Mouse (Mus musculus) ES-Bruce4 (cell line): ENCODE data around the gene Acp5. TPM values are rescaled to one million over a fixed set of nuclear protein-coding genes. Genes with fewer than 3 reads are reported as not detected.

Source experiments
- H3K27ac ChIP-seq: 2 replicates; pipeline ENCODE4 v1.5.1; 2012; ENCODE audit warnings: low read length, inconsistent platforms; ENCODE audit not compliant: insufficient read depth
- H3K27me3 ChIP-seq: 2 replicates; pipeline ENCODE4 v1.6.1; 2012; ENCODE audit warnings: mild to moderate bottlenecking, low read length, inconsistent platforms; ENCODE audit not compliant: control insufficient read depth, poor library complexity, insufficient read depth, severe bottlenecking
- H3K36me3 ChIP-seq: 2 replicates; pipeline ENCODE4 v1.6.1; 2012; ENCODE audit warnings: inconsistent platforms, mild to moderate bottlenecking, low read length, moderate library complexity; ENCODE audit not compliant: control insufficient read depth, poor library complexity, insufficient read depth, severe bottlenecking
- H3K4me1 ChIP-seq: one replicate; pipeline ENCODE4 v1.8.1; 2011; ENCODE audit warnings: low read length; ENCODE audit not compliant: control insufficient read depth, insufficient read depth
- H3K4me3 ChIP-seq: 2 replicates; pipeline ENCODE4 v1.5.1; 2011; ENCODE audit warnings: low read depth, mild to moderate bottlenecking, low read length
- H3K9ac ChIP-seq: 2 replicates; pipeline ENCODE4 v1.6.1; 2012; ENCODE audit warnings: low read depth, mild to moderate bottlenecking, inconsistent platforms; ENCODE audit not compliant: poor library complexity, severe bottlenecking
- H3K9me3 ChIP-seq: replicated peaks from 2 replicates; pipeline ENCODE4 v1.6.1; 2012; ENCODE audit warnings: mild to moderate bottlenecking, low read length, inconsistent platforms; ENCODE audit not compliant: control insufficient read depth, poor library complexity, insufficient read depth, severe bottlenecking
- CTCF ChIP-seq: IDR thresholded peaks from one replicate; pipeline ENCODE4 v1.8.1; 2011; ENCODE audit warnings: low read depth, low read length
- EP300 ChIP-seq: IDR thresholded peaks from 2 replicates; pipeline ENCODE4 v1.6.1; 2011; ENCODE audit warnings: low read depth, low read length; ENCODE audit not compliant: insufficient read depth
- POLR2A ChIP-seq: IDR thresholded peaks from one replicate; pipeline ENCODE4 v1.8.1; 2011; ENCODE audit warnings: low read length; ENCODE audit not compliant: insufficient read depth
- polyA plus RNA-seq: library from polyadenylated mRNA; stranded (reverse); fragments of >200 nt; gene quantifications from 2 replicates; pipeline ENCODE4 v1.2.4, GENCODE M21; 2011; ENCODE audit warnings: low read depth; ENCODE audit not compliant: missing spikeins, insufficient read depth, insufficient read length

Acp5 gene
- polyA plus RNA-seq, 1 experiment: 7.6 TPM

DNA sequence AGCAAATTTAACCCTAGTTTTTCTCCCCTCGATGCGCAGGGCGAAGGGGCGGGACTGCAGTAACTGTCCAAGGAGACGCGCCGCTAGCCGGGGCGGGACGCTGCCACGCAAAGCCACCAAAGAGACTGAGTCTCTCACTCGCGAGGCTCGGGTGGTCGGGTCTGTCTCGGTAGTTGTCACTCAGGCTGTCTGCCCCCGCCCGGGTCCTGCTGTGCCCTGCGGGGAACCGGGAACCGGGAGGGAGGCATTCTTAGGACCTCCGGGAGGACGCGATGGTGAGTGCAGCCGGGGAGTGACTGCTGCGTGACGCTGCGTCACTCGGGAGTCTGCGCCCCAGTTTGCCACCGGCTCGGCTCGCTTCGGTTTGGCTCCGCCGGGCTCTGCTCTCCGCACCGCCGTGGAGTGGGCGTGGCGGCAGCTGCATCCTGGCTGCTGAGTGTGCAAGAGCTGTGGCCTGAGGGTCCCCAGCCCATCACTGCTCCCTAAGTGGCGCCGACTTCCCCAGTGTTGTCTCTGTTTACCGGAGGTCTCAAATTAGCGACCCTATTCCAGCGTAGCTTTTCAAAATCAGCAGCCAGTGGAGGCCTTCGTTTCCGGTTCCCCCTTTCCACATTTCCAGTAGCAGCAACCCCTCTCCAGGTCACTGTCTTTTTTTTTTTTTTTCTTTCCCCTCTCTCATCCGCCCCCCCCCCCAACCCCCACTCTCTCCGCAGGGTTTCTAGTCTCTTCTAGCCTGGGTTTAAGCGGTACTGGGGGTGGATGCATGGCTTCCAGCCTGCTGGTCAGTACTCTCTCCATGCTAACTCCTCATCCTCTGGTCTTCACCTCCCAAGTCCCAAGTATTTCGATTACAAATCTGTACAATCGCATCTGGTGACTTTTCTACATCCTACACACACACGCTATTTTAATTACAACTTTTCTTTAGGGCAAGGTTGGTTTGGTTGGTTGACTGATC, 29.5 kb upstream of the Acp5 start:
- TF ChIP-seq CTCF: no peak
- TF ChIP-seq EP300: 0 out of 2 replicates have a peak, but pooled peaks have one; percentile 53
- no peak for TF ChIP-seq POLR2A
- H3K27ac ChIP-seq: peak overlapping the region; percentile 91
- H3K9ac ChIP-seq: peak overlapping the region; percentile 54
- peak overlapping the region; percentile 60 for H3K4me3 ChIP-seq
- peaks cover 14% of the 10 kb centered on the region for H3K9me3 ChIP-seq
- H3K27me3 ChIP-seq: no peaks in the 10 kb centered on the region
- H3K4me1 ChIP-seq: peaks cover 7% of the 10 kb centered on the region
- no peaks in the 10 kb centered on the region for H3K36me3 ChIP-seq

DNA sequence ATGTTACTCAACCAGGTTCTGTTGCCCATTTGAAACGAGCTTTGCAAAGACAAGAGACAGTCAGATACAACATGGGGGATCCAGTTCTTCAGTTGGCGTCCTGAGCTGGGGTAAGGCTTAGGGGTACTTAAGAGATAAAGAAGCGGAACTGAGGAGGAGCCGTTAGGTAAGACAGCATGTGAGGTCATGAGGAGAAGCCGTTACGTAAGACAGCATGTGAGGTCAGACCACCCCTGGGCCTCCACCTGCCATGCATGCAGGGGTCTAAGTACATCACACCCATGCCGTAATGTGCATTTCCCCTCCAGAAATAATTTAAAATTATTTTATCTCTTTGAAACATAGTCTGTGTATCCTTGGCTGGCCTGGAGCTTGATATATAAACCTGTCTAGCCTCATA, 27.4 kb upstream of the Acp5 start:
- H3K27ac ChIP-seq: peak overlapping the region; percentile 87
- H3K36me3 ChIP-seq: peaks cover 5% of the 10 kb centered on the region; the same call in 1 of the 2 replicates
- H3K4me3 ChIP-seq: no peak overlapping the region
- peak; percentile 94 for TF ChIP-seq EP300
- TF ChIP-seq POLR2A: no peak
- TF ChIP-seq CTCF: no peak
- peak overlapping the region; percentile 54 for H3K9ac ChIP-seq
- H3K4me1 ChIP-seq: peaks cover 7% of the 10 kb centered on the region
- H3K27me3 ChIP-seq: no peaks in the 10 kb centered on the region
- peaks cover 14% of the 10 kb centered on the region for H3K9me3 ChIP-seq

DNA sequence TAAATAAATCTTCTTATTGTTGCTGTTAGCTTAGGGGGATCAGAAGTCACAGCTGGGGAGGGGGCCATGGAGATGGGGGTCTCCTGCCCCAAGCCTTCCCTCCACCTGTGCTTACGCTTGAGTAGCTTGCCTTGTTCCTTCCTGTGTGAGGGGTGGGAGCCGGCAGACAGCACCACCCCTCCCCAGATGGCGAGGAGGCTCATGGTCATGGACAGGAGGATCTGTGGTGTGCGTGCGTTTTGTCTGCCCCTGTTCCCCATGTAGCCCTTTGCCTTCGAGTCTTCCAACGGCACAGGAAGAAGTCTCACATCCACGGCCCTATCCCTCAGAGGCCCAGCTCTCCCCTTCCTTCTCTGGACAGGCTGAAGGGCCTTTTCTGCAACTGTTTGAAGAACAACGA, 26.8 kb upstream of the Acp5 start:
- TF ChIP-seq EP300 (peak; percentile 91; the same call in 1 of the 2 replicates), POLR2A (no peak)
- peaks cover 7% of the 10 kb centered on the region for H3K4me1 ChIP-seq
- H3K9me3 ChIP-seq: peaks cover 10% of the 10 kb centered on the region
- H3K27ac ChIP-seq: peak overlapping the region; percentile 87
- H3K36me3 ChIP-seq: peaks cover 6% of the 10 kb centered on the region; the same call in 1 of the 2 replicates
- no peaks in the 10 kb centered on the region for H3K27me3 ChIP-seq
- H3K9ac ChIP-seq: peak overlapping the region; percentile 3; the same call in 1 of the 2 replicates
- peak overlapping the region; percentile 1; the same call in 1 of the 2 replicates for H3K4me3 ChIP-seq

DNA sequence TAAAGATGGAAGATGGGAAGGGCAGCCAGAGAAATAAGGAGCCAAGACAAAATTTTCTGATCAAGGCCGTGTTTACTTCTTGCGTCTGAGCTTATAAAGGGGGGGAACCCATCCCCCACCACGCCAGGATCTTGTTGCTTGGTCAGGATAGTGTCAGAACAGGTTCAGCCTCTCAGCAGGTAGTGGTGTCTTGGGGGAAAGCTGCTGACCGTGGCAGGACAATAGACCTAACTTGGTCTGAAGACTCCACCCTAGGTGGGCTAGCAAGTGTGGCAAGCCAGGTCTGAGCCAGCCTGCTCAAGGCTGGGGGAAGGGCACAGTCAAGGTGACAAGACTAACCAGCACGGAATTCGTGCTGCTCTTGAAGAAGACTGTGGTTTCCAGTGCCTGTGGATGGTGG, 25.8 kb upstream of the Acp5 start:
- Histone ChIP-seq H3K27ac (peak overlapping the region; percentile 89), H3K9ac (no peak overlapping the region), H3K4me3 (no peak overlapping the region), H3K4me1 (peaks cover 7% of the 10 kb centered on the region), H3K36me3 (peaks cover 6% of the 10 kb centered on the region; the same call in 1 of the 2 replicates), H3K9me3 (0 out of 2 replicates have a peak, but pooled peaks cover 4% of the 10 kb centered on the region), H3K27me3 (no peaks in the 10 kb centered on the region)
- peak; percentile 100 for TF ChIP-seq EP300
- TF ChIP-seq POLR2A: peak; percentile 29
- TF ChIP-seq CTCF: no peak

DNA sequence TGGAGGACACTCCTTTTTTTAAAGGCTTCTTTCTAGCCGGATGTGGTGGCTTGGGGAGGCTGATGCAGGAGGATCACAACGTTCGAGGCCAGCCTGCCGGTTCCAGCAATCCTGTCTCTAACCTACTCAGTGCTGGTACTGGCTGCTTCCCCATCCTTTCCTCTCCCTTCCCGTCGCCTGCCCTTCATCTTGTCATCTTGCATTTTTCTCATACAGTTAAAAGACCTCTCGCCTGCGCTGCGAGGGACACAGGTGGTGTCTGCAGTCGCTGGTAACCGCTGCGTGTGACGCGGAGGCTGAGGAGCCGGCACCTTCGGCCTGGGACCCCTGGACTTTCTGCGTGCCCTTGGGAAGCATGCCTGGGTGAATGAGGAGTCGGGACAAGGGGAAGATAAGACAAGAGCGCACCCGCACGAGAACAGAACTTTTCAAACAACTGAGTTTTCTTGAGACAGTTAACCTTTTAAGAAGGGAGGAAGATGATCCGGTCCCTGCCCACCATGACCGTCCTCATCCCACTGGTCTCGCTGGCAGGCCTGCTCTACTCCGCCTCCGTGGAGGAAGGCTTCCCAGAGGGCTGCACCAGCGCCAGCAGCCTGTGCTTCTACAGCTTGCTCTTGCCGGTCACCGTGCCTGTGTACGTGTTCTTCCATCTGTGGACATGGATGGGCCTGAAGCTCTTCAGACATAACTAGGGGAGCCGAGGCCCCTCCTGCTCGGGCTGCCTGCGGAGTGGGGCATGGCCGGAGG, 22.2 kb upstream of the Acp5 start:
- Histone ChIP-seq H3K27me3 (no peaks in the 10 kb centered on the region), H3K27ac (peak overlapping the region; percentile 46), H3K9me3 (0 out of 2 replicates have a peak, but pooled peaks cover 4% of the 10 kb centered on the region), H3K9ac (peak overlapping the region; percentile 75), H3K4me3 (peak overlapping the region; percentile 86), H3K4me1 (peaks cover 7% of the 10 kb centered on the region), H3K36me3 (peaks cover 6% of the 10 kb centered on the region; the same call in 1 of the 2 replicates)
- TF ChIP-seq POLR2A (no peak), CTCF (no peak), EP300 (no peak)
